Comparison of ENCODE assay signal across 13 mouse cellular contexts in the genomic region with DNA sequence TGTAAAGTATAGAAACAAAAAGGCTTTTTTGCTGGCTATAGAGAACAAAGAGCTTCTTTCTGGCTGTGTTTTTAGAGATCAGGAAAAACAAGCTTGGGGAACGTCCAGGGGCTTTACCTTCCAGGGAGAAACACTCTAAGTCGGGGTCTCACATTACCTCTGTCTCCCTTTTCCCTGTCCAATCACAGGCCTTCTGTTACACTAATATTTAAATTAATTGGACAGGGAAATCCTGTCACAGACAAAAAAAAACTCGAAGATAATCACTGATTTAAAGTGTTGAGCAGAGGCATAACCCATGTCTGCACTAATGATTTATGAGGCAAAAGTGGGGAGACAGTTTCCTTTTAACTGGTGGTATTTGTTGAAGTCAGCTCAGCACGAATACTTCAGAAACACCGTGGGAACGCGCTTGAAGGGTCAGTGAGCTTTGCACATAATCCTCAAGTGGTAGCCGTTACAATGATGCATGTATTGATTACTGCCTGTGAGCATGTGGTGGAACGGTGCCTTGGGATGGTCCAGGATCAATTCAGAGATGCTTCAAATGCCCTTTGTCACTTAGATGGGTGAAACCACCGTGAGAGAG. TPM values are rescaled to one million over a fixed set of nuclear protein-coding genes. Genes with fewer than 3 reads are reported as not detected.
DNase-seq lines count a peak whose midpoint lies in the region; ATAC-seq and TF ChIP-seq lines count a peak whose summit lies in the region.
"Had no signal": no experiment of that assay in that cellular context is flagged by ENCODE, and none has a peak within 500 bp of the region (broad histone marks: within the 10 kb centered on the region; RNA-seq: fewer than 3 reads in every experiment).

No protein-coding gene starts in this region.

- no peaks in the 10 kb centered on the region for H3K27me3 ChIP-seq in forebrain, embryonic 11.5 days (ENCODE audit: control insufficient read depth, insufficient read depth, low read length)
- no peaks in the 10 kb centered on the region for H3K27me3 ChIP-seq in forebrain, embryonic 16.5 days (replicated peaks; ENCODE audit: control insufficient read depth, insufficient read depth, low read length)
- H3K27me3 ChIP-seq in intestine, embryonic 15.5 days (replicated peaks) = no peaks in the 10 kb centered on the region
- H3K27me3 ChIP-seq in intestine, postnatal 0 days (replicated peaks; ENCODE audit: control insufficient read depth, insufficient read depth, low read length) = no peaks in the 10 kb centered on the region
- H3K27me3 ChIP-seq in limb, embryonic 15.5 days = no peaks in the 10 kb centered on the region

- H3K4me1 ChIP-seq in forebrain, embryonic 11.5 days (replicated peaks; ENCODE audit: control insufficient read depth, insufficient read depth, low read length) = 0 out of 2 replicates have a peak, but pooled peaks cover 2% of the 10 kb centered on the region
- H3K4me1 ChIP-seq in forebrain, embryonic 16.5 days (replicated peaks; ENCODE audit: control insufficient read depth, insufficient read depth, low read length) = peaks cover 8% of the 10 kb centered on the region
- H3K4me1 ChIP-seq in intestine, embryonic 15.5 days (replicated peaks) = no peaks in the 10 kb centered on the region
- no peaks in the 10 kb centered on the region for H3K4me1 ChIP-seq in intestine, postnatal 0 days (replicated peaks; ENCODE audit: control insufficient read depth, insufficient read depth, low read length)
- 0 out of 2 replicates have a peak, but pooled peaks cover 4% of the 10 kb centered on the region for H3K4me1 ChIP-seq in limb, embryonic 15.5 days

- 0 out of 2 replicates have a peak, but pooled peaks have one; percentile 18 for ATAC-seq in forebrain, embryonic 11.5 days (replicated peaks; ENCODE audit: low FRiP score)
- ATAC-seq in forebrain, embryonic 16.5 days = no peak
- no peak for ATAC-seq in intestine, embryonic 15.5 days
- ATAC-seq in intestine, postnatal 0 days = no peak
- no peak for ATAC-seq in limb, embryonic 15.5 days (ENCODE audit: insufficient number of reproducible peaks, low FRiP score, low TSS enrichment, low read depth)
- ATAC-seq: liver, postnatal 0 days had no signal

- no peak overlapping the region for H3K4me2 ChIP-seq in forebrain, embryonic 11.5 days (ENCODE audit: low read depth, low read length, severe bottlenecking)
- no peak overlapping the region for H3K4me2 ChIP-seq in forebrain, embryonic 16.5 days (ENCODE audit: low read length)
- H3K4me2 ChIP-seq in intestine, embryonic 15.5 days (replicated peaks) = 0 out of 2 replicates have a peak overlapping the region, but pooled peaks have one; percentile 26
- H3K4me2 ChIP-seq in intestine, postnatal 0 days (replicated peaks; ENCODE audit: low read depth) = no peak overlapping the region
- H3K4me2 ChIP-seq in limb, embryonic 15.5 days = 0 out of 2 replicates have a peak overlapping the region, but pooled peaks have one; percentile 22

- no peaks in the 10 kb centered on the region for H3K36me3 ChIP-seq in forebrain, embryonic 11.5 days (ENCODE audit: control insufficient read depth, insufficient read depth, low read length)
- H3K36me3 ChIP-seq in forebrain, embryonic 16.5 days (ENCODE audit: control insufficient read depth, insufficient read depth) = no peaks in the 10 kb centered on the region
- H3K36me3 ChIP-seq in intestine, embryonic 15.5 days = no peaks in the 10 kb centered on the region
- H3K36me3 ChIP-seq in intestine, postnatal 0 days (ENCODE audit: control insufficient read depth, insufficient read depth) = no peaks in the 10 kb centered on the region
- no peaks in the 10 kb centered on the region for H3K36me3 ChIP-seq in limb, embryonic 15.5 days
- H3K36me3 ChIP-seq: G1E had no signal

- 27% methylated on average over 10 of the region's 10 CpGs for WGBS in forebrain, embryonic 11.5 days
- 24% methylated on average over 10 of the region's 10 CpGs for WGBS in forebrain, embryonic 16.5 days
- 11% methylated on average over 10 of the region's 10 CpGs for WGBS in intestine, embryonic 15.5 days
- 16% methylated on average over 10 of the region's 10 CpGs for WGBS in intestine, postnatal 0 days
- WGBS in limb, embryonic 15.5 days = 15% methylated on average over 10 of the region's 10 CpGs

- DNase-seq in forebrain, embryonic 11.5 days (ENCODE audit: low spot score) = no peak
- DNase-seq in embryo, embryonic 11.5 days (ENCODE audit: low read depth, low spot score) = peak; percentile 8
- no peak for DNase-seq in adrenal gland, postnatal 25 days
- DNase-seq in yolk sac, embryonic 10.5 days (ENCODE audit: low spot score) = no peak
- DNase-seq: gastrocnemius, adult 2 months; kidney, adult 11 months; liver, postnatal 0 days had no signal

- H3K9me3 ChIP-seq in forebrain, embryonic 11.5 days (ENCODE audit: control insufficient read depth, low read length) = no peaks in the 10 kb centered on the region
- no peaks in the 10 kb centered on the region for H3K9me3 ChIP-seq in forebrain, embryonic 16.5 days (ENCODE audit: control insufficient read depth, low read length)
- H3K9me3 ChIP-seq in intestine, embryonic 15.5 days = no peaks in the 10 kb centered on the region
- H3K9me3 ChIP-seq in intestine, postnatal 0 days (ENCODE audit: control insufficient read depth) = no peaks in the 10 kb centered on the region
- H3K9me3 ChIP-seq in limb, embryonic 15.5 days = no peaks in the 10 kb centered on the region
- H3K9me3 ChIP-seq: G1E had no signal

- no peak for TF ChIP-seq CTCF in intestine, postnatal 0 days (IDR thresholded peaks at IDR 0.05; ENCODE audit: low read depth)

- H3K9ac ChIP-seq in forebrain, embryonic 11.5 days (ENCODE audit: low read length) = no peak overlapping the region
- no peak overlapping the region for H3K9ac ChIP-seq in forebrain, embryonic 16.5 days (replicated peaks; ENCODE audit: low read depth, low read length)
- H3K9ac ChIP-seq in intestine, embryonic 15.5 days = no peak overlapping the region
- H3K9ac ChIP-seq in intestine, postnatal 0 days (ENCODE audit: low read depth, low read length) = no peak overlapping the region
- no peak overlapping the region for H3K9ac ChIP-seq in limb, embryonic 15.5 days
- H3K9ac ChIP-seq: liver, postnatal 0 days had no signal

- H3K27ac ChIP-seq in forebrain, embryonic 11.5 days (ENCODE audit: low read depth, low read length) = no peak overlapping the region
- H3K27ac ChIP-seq in forebrain, embryonic 16.5 days (ENCODE audit: low read length) = no peak overlapping the region
- no peak overlapping the region for H3K27ac ChIP-seq in intestine, embryonic 15.5 days
- no peak overlapping the region for H3K27ac ChIP-seq in intestine, postnatal 0 days (ENCODE audit: low read depth, low read length)
- H3K27ac ChIP-seq in limb, embryonic 15.5 days = no peak overlapping the region
- H3K27ac ChIP-seq: gastrocnemius, adult 2 months had no signal

- H3K4me3 ChIP-seq in forebrain, embryonic 11.5 days (ENCODE audit: low read depth, low read length) = no peak overlapping the region
- no peak overlapping the region for H3K4me3 ChIP-seq in forebrain, embryonic 16.5 days (replicated peaks; ENCODE audit: low read length)
- no peak overlapping the region for H3K4me3 ChIP-seq in intestine, embryonic 15.5 days (replicated peaks)
- H3K4me3 ChIP-seq in intestine, postnatal 0 days (ENCODE audit: low read depth, low read length) = no peak overlapping the region
- no peak overlapping the region for H3K4me3 ChIP-seq in limb, embryonic 15.5 days
- H3K4me3 ChIP-seq: gastrocnemius, adult 2 months had no signal

RNA-seq across cellular contexts. Expression of gene Oit1, which starts 42.7 kb away (rescaled TPM):
- polyA plus RNA-seq in forebrain, embryonic 11.5 days (2014; fragmentation: Nextera tagmentation; extraction: Ambion mirVana) = not detected in 2 replicates
- not detected in 2 replicates for polyA plus RNA-seq in forebrain, embryonic 16.5 days (2015; fragmentation: Nextera tagmentation; extraction: Ambion mirVana)
- 8.5 and 15.2 TPM in 2 replicates for polyA plus RNA-seq in intestine, embryonic 15.5 days (2015; fragmentation: Nextera tagmentation; extraction: Ambion mirVana)
- polyA plus RNA-seq in intestine, postnatal 0 days (2015; fragmentation: Nextera tagmentation; extraction: Ambion mirVana) = 7.3 and 13.3 TPM in 2 replicates
- polyA plus RNA-seq in limb, embryonic 15.5 days (2015; fragmentation: Nextera tagmentation; extraction: Ambion mirVana) = 0.12 and 0.37 TPM in 2 replicates
- total RNA-seq in adrenal gland, postnatal 25 days (2021) = not detected in 2 replicates
- total RNA-seq: common myeloid progenitor, adult 5-6 weeks; G1E; gastrocnemius, adult 2 months had no signal
- polyA plus RNA-seq: G1E; liver, postnatal 0 days had no signal

Comparison
In these comparisons a context has a peak if more than half of its experiments do, and no peak if none do; other contexts are left out.
1. H3K4me2 ChIP-seq: peak in intestine, embryonic 15.5 days (single experiment) and limb, embryonic 15.5 days (single experiment); none in forebrain, embryonic 11.5 days (single experiment), forebrain, embryonic 16.5 days (single experiment) and intestine, postnatal 0 days (single experiment).